Mouse (Mus musculus): ENCODE results near the gene Ggta1. TPM values are rescaled to one million over a fixed set of nuclear protein-coding genes. Genes with fewer than 3 reads are reported as not detected.

Gene Ggta1
- polyA plus RNA-seq, 1 experiment, result 3.7 TPM

DNA sequence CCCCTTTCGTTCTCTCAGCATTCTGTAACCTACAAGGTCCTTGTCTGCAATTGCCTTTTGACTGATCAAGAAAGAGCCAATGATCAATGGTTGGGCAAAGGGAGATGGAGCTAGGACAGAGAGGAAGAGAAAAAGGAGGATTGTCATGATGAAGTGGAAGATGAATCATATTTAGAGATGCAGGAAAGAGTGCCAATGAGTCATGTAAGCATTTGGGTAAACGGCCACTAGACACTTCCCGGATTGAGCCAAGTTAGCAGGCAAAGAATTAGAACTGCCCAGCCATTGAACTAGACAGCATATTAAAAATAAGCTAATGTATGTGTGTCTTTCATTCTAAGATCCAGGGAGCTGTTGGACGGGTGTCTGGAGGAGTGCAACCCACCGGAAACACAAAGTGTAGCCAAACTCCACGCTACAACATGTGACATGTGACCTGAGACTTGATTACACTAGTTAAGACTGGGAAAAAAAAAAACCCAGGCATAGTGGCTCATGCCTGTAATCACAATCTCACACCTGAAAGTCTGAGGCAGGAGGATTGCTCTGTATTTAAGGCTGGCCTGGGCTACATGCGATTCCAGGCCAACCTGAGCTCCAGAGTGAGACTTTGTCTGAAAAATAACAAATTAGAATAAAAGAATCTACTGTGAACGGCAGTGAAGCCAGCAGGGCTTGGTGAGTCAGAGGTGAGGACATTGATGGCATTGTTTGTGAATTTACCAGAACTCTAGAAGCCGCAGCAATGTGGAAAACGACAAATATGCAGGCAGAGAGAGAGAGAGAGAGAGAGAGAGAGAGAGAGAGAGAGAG, 15.2 kb upstream of the Ggta1 start:
- H3K4me3 ChIP-seq (ENCODE audit: insufficient read depth, low read length), result no peak overlapping the region
- TF ChIP-seq POLR2A (IDR thresholded peaks at IDR 0.05; ENCODE audit: extremely low read depth, insufficient read depth, low read length) (no peak), CTCF (IDR thresholded peaks at IDR 0.05; ENCODE audit: extremely low read depth, insufficient read depth, low read length) (no peak)
- no peaks in the 10 kb centered on the region for H3K4me1 ChIP-seq (ENCODE audit: control insufficient read depth, insufficient read depth, low read length)
- no peak overlapping the region for H3K27ac ChIP-seq (ENCODE audit: insufficient read depth, low read length)

DNA sequence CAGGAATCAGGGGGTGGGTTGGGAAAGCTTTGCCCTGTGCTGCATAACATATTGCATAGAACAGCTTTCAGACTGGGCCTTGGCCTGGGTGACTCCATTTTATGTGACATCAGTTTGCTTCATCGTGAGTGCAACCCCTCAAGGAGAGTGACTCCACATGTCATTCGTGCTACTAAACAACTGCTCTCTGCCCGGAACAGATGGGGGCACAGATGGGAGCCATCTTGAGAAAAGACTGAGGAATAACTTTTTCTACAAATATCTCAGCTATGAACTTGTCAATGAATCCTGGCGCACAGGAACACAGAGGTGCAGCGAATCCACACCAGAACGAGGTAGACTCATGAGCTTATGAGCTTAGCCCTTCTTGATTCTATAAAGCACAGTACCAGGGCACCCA, 14.3 kb upstream of the Ggta1 start:
- TF ChIP-seq POLR2A (IDR thresholded peaks at IDR 0.05; ENCODE audit: extremely low read depth, insufficient read depth, low read length) (no peak), CTCF (IDR thresholded peaks at IDR 0.05; ENCODE audit: extremely low read depth, insufficient read depth, low read length) (no peak)
- H3K4me1 ChIP-seq (ENCODE audit: control insufficient read depth, insufficient read depth, low read length), result no peaks in the 10 kb centered on the region
- H3K4me3 ChIP-seq (ENCODE audit: insufficient read depth, low read length), result no peak overlapping the region
- H3K27ac ChIP-seq (ENCODE audit: insufficient read depth, low read length), result no peak overlapping the region

DNA sequence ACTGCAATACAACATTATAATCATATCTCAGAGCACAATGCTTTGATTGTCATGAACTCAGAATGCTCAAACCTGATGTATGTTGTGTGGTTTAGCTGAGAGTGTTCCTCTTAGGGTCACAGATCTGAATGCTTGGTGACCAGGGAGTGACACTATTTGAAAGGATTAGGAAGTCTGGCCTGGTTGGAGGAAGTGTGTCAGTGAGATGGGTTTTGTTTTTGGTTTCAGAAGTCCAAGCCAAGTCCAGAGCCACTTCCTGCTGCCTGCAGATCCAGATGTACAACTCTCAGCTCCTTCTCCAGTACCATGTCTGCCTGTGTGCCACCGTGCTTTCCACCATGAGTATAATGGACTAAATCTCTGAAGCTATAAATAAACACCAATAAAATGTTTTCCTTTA, 11.9 kb upstream of the Ggta1 start:
- TF ChIP-seq CTCF (IDR thresholded peaks at IDR 0.05; ENCODE audit: extremely low read depth, insufficient read depth, low read length) (no peak), POLR2A (IDR thresholded peaks at IDR 0.05; ENCODE audit: extremely low read depth, insufficient read depth, low read length) (no peak)
- no peak overlapping the region for H3K4me3 ChIP-seq (ENCODE audit: insufficient read depth, low read length)
- no peaks in the 10 kb centered on the region for H3K4me1 ChIP-seq (ENCODE audit: control insufficient read depth, insufficient read depth, low read length)
- H3K27ac ChIP-seq (ENCODE audit: insufficient read depth, low read length), result no peak overlapping the region

DNA sequence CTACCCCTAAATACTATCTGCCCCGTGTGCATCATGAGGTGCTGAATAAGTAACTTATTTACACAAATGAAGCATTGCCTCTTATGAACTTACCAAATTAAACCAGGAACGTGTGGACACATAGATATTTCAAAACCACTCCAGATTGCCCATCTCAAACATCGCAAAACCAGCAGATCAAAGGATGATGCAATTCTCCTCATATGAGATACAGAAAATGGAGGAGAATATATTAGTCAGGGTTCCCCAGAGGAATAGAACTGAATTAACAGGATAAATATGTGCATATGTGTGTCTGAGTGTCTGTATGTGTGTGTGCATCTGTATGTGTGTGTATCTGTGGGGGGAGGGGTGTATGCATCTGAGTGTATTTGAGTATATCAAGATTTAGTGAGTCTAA, 6.2 kb upstream of the Ggta1 start:
- no peak overlapping the region for H3K4me3 ChIP-seq (ENCODE audit: insufficient read depth, low read length)
- H3K27ac ChIP-seq (ENCODE audit: insufficient read depth, low read length), result no peak overlapping the region
- no peaks in the 10 kb centered on the region for H3K4me1 ChIP-seq (ENCODE audit: control insufficient read depth, insufficient read depth, low read length)
- TF ChIP-seq CTCF (IDR thresholded peaks at IDR 0.05; ENCODE audit: extremely low read depth, insufficient read depth, low read length) (no peak), POLR2A (IDR thresholded peaks at IDR 0.05; ENCODE audit: extremely low read depth, insufficient read depth, low read length) (no peak)

DNA sequence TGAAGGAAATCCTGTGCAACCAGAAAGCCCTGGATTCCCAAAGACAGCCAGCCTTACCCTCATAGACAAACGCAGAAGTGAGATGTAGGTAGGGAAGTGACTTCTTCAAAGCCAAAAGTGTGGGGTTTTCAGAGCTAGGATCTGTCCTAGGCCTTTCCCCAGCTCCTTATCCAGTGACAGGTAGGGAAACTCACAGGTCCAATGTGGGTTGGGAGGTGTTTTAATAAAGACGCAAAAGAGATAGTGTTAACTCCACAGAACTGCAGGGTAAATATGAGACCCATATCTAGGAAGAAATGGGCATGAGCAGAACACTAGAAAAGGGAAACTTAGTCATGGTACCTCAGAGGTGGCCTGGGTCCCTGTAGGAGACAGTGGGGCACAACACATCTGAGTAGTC, 5.2 kb upstream of the Ggta1 start:
- H3K4me3 ChIP-seq (ENCODE audit: insufficient read depth, low read length), result no peak overlapping the region
- TF ChIP-seq POLR2A (IDR thresholded peaks at IDR 0.05; ENCODE audit: extremely low read depth, insufficient read depth, low read length) (no peak), CTCF (IDR thresholded peaks at IDR 0.05; ENCODE audit: extremely low read depth, insufficient read depth, low read length) (no peak)
- no peak overlapping the region for H3K27ac ChIP-seq (ENCODE audit: insufficient read depth, low read length)
- no peaks in the 10 kb centered on the region for H3K4me1 ChIP-seq (ENCODE audit: control insufficient read depth, insufficient read depth, low read length)

DNA sequence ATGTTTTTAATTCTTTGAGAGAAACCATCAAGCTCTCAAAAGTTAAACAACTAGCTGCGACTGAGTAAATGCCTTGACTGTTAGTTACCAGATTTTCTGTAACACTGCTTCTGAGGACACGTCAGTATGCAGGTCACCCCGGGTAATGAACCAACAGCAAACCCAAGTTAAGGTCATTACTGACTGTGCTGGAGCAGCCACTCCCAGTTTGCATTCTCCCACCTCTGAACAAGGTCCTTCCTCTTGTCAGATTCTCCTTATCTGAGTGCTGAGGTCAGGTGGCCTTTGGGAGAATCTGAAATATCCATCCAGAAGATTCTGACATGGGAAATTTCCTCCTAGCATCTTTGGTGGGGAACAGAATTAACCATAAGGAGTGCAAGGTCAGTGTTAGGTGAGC, 4.8 kb upstream of the Ggta1 start:
- TF ChIP-seq CTCF (IDR thresholded peaks at IDR 0.05; ENCODE audit: extremely low read depth, insufficient read depth, low read length), result no peak
- TF ChIP-seq POLR2A (IDR thresholded peaks at IDR 0.05; ENCODE audit: extremely low read depth, insufficient read depth, low read length), result no peak
- no peaks in the 10 kb centered on the region for H3K4me1 ChIP-seq (ENCODE audit: control insufficient read depth, insufficient read depth, low read length)
- no peak overlapping the region for H3K27ac ChIP-seq (ENCODE audit: insufficient read depth, low read length)
- no peak overlapping the region for H3K4me3 ChIP-seq (ENCODE audit: insufficient read depth, low read length)

DNA sequence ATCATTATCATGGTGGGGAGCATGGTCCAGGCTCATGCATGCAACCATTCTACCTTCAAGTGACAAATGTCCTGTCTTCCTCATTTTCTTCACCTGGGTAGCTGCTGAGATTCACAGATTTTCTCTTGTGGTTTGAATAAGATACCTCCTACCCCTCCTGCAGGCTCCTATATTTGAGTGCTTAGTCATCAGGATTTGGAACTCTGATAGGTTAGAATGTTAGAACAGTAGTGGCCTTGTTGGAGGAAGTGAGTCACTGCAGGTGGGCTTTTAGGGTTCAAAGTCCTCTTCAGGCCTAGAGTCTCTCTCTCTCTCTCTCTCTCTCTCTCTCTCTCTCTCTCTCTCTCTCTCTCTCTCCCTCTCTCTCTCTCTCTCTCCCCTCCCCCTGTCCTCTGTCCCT, 2.6 kb upstream of the Ggta1 start:
- Histone ChIP-seq H3K27ac (ENCODE audit: insufficient read depth, low read length) (no peak overlapping the region), H3K4me1 (ENCODE audit: control insufficient read depth, insufficient read depth, low read length) (0 out of 2 replicates have a peak, but pooled peaks cover 1% of the 10 kb centered on the region), H3K4me3 (ENCODE audit: insufficient read depth, low read length) (no peak overlapping the region)
- TF ChIP-seq POLR2A (IDR thresholded peaks at IDR 0.05; ENCODE audit: extremely low read depth, insufficient read depth, low read length), result no peak
- TF ChIP-seq CTCF (IDR thresholded peaks at IDR 0.05; ENCODE audit: extremely low read depth, insufficient read depth, low read length), result no peak

DNA sequence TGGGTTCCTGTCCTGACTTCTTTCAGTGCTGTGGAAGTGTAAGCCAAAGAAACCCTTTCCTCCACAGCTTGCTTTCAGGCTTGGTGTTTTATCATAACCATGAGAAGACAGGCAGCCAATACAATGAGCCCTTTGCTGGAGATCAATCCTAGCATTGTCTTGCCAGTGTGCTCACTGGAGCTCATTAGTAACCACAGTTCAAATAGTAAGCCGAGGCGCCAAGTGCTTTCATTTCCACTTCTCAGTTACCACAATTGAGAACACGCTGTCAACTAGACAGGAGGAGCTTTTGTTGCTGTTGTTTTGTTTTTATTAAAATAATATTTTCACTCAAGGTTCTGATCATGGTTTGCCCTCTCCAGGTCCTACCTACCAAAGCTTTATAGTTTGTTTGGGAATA, 1.5 kb upstream of the Ggta1 start:
- 0 out of 2 replicates have a peak, but pooled peaks cover 1% of the 10 kb centered on the region for H3K4me1 ChIP-seq (ENCODE audit: control insufficient read depth, insufficient read depth, low read length)
- H3K27ac ChIP-seq (ENCODE audit: insufficient read depth, low read length), result no peak overlapping the region
- TF ChIP-seq POLR2A (IDR thresholded peaks at IDR 0.05; ENCODE audit: extremely low read depth, insufficient read depth, low read length), result no peak
- TF ChIP-seq CTCF (IDR thresholded peaks at IDR 0.05; ENCODE audit: extremely low read depth, insufficient read depth, low read length), result no peak
- H3K4me3 ChIP-seq (ENCODE audit: insufficient read depth, low read length), result no peak overlapping the region

DNA sequence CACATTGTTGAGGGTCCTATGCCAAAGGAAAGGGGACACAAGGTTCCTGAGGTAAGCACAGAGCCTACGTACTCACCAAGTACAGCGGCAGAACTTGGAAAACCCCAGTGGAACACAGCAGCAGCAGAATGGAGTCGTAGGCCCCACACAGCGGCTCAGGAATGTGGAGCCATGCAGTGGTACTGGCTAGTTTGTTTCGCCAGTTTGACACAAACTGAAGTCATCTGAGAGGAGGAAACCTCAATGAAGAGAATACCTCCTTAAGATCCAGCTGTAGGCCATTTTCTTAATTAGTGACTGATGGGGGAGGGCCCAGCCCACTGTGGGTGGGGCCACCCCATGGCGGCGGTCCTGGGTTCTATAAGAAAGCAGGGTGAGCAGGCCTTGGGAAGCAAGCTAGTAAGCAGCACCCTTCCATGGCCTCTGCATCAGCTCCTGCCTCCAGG, 1.1 kb upstream of the Ggta1 start:
- Histone ChIP-seq H3K4me1 (ENCODE audit: control insufficient read depth, insufficient read depth, low read length) (0 out of 2 replicates have a peak, but pooled peaks cover 1% of the 10 kb centered on the region), H3K27ac (ENCODE audit: insufficient read depth, low read length) (no peak overlapping the region), H3K4me3 (ENCODE audit: insufficient read depth, low read length) (no peak overlapping the region)
- TF ChIP-seq CTCF (IDR thresholded peaks at IDR 0.05; ENCODE audit: extremely low read depth, insufficient read depth, low read length), result no peak
- TF ChIP-seq POLR2A (IDR thresholded peaks at IDR 0.05; ENCODE audit: extremely low read depth, insufficient read depth, low read length), result no peak
